Mouse (Mus musculus): ENCODE results near the gene Ssr3. TPM values are rescaled to one million over a fixed set of nuclear protein-coding genes. Genes with fewer than 3 reads are reported as not detected.

Gene Ssr3
- total RNA-seq, 2 experiments from 2014 or later = 116 to 124 TPM

- no peak for DNase-seq (ENCODE audit: low spot score in 2 of 2)
Observed at GRCm38 (mm10) chr3:65378724-65379123, 13.7 kb downstream of the Ssr3 start.

- DNase-seq (ENCODE audit: low spot score in 2 of 2) = no peak
Observed at GRCm38 (mm10) chr3:65374729-65375128, 17.7 kb downstream of the Ssr3 start.

DNA sequence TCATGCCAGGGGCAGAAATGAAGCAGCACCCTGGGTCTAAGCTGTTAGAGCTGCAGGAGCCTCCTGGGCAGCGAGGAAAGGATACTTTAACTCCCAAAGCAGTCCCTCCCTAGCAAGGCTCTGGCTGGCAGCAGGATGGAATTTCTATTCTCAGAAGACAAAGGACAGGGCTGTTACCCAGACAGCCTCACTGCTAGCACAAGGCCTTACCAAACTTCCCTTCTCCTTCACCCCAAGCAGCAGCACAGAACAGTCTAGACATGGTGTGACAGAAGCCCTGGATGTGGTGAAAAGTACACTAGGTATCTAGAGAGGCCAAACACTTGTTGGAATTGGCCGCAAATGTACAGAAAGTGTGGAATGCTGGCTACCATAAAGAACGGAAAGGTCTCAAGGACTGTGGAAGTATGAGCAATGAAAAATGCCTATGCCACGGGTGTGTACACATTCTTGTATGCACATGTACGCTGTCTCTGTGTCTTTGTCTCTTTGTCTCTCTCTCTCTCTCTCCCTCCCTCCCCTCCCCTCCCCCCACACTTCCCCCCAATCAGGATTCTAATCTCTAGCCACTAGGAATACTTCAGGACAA is 18.7 kb downstream of the Ssr3 start:
- no peak for DNase-seq (ENCODE audit: low spot score in 2 of 2)

DNA sequence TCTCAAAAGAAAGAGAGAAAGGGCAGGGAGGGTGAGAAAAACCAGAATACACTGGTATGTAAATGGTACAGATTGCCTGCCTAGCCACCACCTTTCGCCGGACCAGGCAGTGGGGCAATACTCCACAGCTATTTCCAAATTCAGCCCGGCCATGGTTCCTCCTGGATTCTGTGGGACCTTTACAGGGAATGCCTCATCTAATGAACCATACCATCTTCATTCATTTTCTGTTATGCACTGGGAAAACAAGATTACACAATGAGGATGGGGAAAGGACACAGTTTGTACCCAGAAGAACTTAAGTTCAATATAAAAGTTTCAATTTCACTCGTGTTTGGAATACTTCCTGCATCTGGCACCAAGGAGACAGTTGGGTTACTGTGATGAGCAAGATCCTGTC is 19.9 kb downstream of the Ssr3 start:
- no peak for DNase-seq (ENCODE audit: low spot score in 2 of 2)

DNA sequence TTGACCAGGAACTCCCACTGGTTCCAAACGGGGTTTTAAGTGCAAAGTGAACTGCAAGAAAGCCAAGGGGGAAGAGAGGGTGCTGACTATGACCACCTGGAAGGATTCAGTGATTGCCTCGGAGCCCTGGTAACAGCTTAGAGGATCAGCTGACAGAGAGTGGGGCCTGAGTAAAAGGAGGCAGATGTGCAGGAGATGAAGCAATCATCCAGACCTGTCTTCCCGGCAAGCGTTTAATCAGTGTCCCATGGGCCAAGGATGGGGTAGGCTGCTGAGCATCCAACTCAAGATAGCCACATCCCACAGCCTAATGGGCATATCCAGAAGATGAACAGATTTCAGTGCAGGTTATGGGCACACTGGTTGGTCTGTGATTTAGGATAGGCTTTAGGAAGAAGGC is 24.5 kb downstream of the Ssr3 start:
- DNase-seq (ENCODE audit: low spot score in 2 of 2) = no peak

DNA sequence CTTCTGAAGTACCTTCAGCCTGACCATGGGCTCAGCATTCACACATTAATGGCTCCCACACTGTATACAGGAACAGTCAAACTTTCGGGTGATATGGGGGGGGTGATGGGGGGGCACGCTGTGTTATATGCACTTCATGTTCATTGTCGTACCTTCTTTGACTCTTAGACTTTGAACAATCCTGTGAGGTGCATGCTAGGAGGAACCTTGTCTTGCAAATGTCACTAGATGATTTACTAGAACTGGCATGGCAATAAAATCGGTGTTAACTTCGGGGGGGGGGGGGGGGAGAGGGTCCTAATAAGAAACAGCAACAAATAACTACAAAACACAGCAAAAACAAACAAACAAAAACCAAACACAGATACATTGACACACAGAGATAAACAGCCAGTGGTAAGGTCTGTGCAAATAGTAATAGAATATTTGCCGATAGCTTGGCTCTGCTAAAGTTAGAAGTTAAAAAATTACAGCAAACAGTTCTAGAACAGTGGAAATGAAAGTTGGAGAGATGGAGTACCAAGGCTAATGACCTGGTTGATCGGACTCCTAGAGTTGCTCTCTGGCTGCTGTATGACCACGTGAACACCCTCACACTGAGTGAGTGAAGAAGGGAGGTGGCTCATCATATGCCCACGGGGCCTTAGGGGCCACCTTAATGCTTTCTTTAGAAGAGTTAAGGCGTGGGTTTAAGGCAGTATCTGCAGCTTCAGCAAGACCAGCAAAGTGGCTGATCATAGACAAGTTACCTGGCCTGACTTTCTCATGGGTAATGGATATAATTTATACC is 26.3 kb downstream of the Ssr3 start:
- no peak for DNase-seq (ENCODE audit: low spot score in 2 of 2)

- no peak for DNase-seq (ENCODE audit: low spot score in 2 of 2)
Observed at GRCm38 (mm10) chr3:65365184-65365583, 27.2 kb downstream of the Ssr3 start.

GRCm38 (mm10) chr3:65363438-65363837 is 29.0 kb downstream of the Ssr3 start:
- no peak for DNase-seq (ENCODE audit: low spot score in 2 of 2)

DNA sequence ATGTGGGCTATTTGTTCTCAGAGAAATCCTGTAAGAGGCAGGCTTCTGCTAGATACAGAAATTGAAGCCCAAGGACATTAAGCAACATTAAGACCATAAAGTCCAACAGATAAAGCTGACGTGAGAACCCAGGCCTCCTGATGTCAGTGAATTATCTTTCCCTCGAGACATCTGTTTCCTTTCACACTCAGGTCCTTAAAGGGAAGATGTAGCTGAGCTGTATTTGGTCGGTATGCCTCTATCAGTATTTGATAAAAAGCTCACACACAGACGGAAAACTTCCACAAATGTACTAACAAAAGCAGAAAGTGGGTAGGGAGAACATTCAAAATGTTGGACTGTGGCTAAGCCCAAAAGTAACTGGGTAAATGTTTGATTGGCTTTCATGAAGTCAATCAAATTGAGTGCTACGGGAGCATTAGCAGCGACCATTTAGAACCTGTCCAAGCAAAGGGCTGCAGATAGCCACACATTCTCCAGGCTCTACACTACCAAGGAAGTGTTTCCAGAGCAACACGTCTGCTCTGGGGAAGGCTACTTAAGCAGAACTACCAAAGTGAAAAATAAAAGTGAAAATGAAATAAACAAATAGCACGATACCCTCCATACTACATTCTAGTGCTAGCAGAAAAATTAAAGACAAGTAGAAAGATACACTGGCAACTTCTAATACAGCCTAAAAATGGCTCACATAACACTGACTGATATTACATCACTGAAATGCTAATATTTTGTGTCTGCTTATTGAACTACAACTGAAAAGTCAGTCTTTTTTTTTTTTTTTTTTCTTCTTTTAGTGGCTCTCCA is 32.1 kb downstream of the Ssr3 start:
- DNase-seq (ENCODE audit: low spot score in 2 of 2) = no peak

- DNase-seq (ENCODE audit: low spot score in 2 of 2) = no peak
Observed at GRCm38 (mm10) chr3:65358841-65359240, 33.6 kb downstream of the Ssr3 start.

GRCm38 (mm10) chr3:65358275-65358674 is 34.1 kb downstream of the Ssr3 start:
- DNase-seq (ENCODE audit: low spot score in 2 of 2) = no peak

DNA sequence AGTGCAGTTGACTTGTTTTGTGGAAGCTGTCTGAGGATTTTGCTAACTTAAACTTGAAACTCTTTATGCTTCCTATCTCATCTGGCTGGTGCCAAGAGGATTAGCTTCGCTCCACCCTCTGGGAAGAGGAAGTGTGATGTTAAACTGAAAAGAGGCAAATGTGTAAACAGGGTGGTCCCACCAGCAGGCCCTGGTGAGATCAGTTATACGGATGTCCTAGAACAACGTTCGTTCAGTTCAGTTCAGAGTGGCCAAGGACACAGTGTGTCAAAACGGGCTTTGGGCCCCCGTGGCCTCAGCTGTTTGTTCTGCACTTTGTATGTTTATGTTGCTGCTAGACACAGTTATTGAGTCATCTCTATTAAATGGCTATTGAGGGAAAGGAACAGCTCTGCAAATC is 36.9 kb downstream of the Ssr3 start:
- no peak for DNase-seq (ENCODE audit: low spot score in 2 of 2)

- no peak for DNase-seq (ENCODE audit: low spot score in 2 of 2)
Observed at GRCm38 (mm10) chr3:65353263-65354037, 39.0 kb downstream of the Ssr3 start.

- DNase-seq (ENCODE audit: low spot score in 2 of 2) = no peak
Observed at GRCm38 (mm10) chr3:65352278-65353127, 39.9 kb downstream of the Ssr3 start.

GRCm38 (mm10) chr3:65346176-65346575 is 46.2 kb downstream of the Ssr3 start:
- no peak for DNase-seq (ENCODE audit: low spot score in 2 of 2)

- no peak for DNase-seq (ENCODE audit: low spot score in 2 of 2)
Observed at GRCm38 (mm10) chr3:65340173-65340951, 52.1 kb downstream of the Ssr3 start.

GRCm38 (mm10) chr3:65337835-65338464 is 54.5 kb downstream of the Ssr3 start:
- DNase-seq (ENCODE audit: low spot score in 2 of 2) = no peak
